Mouse (Mus musculus): ENCODE measurements around the gene Eif5a2. TPM values are rescaled to one million over a fixed set of nuclear protein-coding genes. Genes with fewer than 3 reads are reported as not detected.
A peak's percentile ranks its signal among the peaks of the same experiment; 100 is the strongest.

Eif5a2 gene
- polyA plus RNA-seq, 1 experiment from 2014 or later: 10.1 TPM

DNA sequence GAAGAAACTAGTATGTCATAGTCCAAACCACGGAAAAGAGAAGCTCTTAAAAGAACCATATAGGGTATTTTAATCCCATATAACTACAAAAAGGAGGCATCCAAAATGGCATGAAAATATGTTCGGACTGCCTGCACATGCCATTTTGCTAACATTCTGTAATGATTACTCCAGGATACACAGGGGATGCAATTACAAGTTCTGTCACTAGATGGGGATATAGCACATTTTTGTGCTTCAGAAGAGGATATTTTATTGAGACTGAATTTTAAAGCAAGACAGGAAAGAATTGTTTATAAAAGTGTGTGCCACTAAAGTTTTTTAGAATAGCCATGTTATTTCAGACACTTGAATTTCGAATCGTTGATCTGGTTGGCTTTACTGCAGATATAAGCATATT, 33.3 kb downstream of the Eif5a2 start:
- Histone ChIP-seq H3K9me3 (replicated peaks) (no peaks in the 10 kb centered on the region), H3K36me3 (no peaks in the 10 kb centered on the region), H3K4me2 (peak overlapping the region; percentile 34), H3K9ac (replicated peaks) (no peak overlapping the region), H3K4me3 (replicated peaks) (no peak overlapping the region), H3K27ac (replicated peaks) (no peak overlapping the region), H3K4me1 (0 out of 2 replicates have a peak, but pooled peaks cover 3% of the 10 kb centered on the region), H3K27me3 (replicated peaks) (no peaks in the 10 kb centered on the region)
- WGBS: 11% methylated on average over 4 of the region's 4 CpGs
- ATAC-seq (ENCODE audit: low FRiP score): no peak

GRCm38 (mm10) chr3:28816010-28816540, 35.0 kb downstream of the Eif5a2 start:
- H3K9me3 ChIP-seq (replicated peaks): no peaks in the 10 kb centered on the region
- WGBS: 88% methylated on average over 4 of the region's 4 CpGs
- H3K36me3 ChIP-seq: no peaks in the 10 kb centered on the region
- 0 out of 2 replicates have a peak, but pooled peaks cover 3% of the 10 kb centered on the region for H3K4me1 ChIP-seq
- H3K4me3 ChIP-seq (replicated peaks): no peak overlapping the region
- ATAC-seq (ENCODE audit: low FRiP score): no peak
- H3K27me3 ChIP-seq (replicated peaks): no peaks in the 10 kb centered on the region
- H3K4me2 ChIP-seq: no peak overlapping the region
- no peak overlapping the region for H3K27ac ChIP-seq (replicated peaks)
- H3K9ac ChIP-seq (replicated peaks): no peak overlapping the region

DNA sequence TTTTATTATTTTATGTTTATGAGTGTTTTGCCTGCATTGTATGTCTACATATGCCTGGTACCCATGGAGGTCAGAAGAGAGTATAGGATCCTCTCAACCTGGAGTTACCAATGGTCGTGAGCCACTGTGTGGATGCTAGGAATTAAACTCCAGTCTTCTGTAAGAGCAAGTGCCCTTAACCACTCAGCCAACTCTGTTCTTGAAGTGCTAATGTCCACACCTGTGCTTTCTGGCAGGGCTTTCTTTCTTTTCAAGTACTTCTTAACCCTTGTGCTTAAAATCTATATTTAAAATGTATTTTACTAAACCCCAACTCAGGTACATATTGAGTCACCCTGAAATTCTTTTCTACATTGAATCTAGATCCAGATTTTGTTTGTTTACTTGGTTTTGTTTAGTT, 45.2 kb downstream of the Eif5a2 start:
- Histone ChIP-seq H3K4me1 (no peaks in the 10 kb centered on the region), H3K9ac (replicated peaks) (no peak overlapping the region), H3K9me3 (replicated peaks) (no peaks in the 10 kb centered on the region), H3K36me3 (no peaks in the 10 kb centered on the region), H3K4me2 (no peak overlapping the region), H3K27ac (replicated peaks) (no peak overlapping the region), H3K27me3 (replicated peaks) (no peaks in the 10 kb centered on the region), H3K4me3 (replicated peaks) (no peak overlapping the region)
- ATAC-seq (ENCODE audit: low FRiP score): no peak
- WGBS: 100% methylated on average over 1 of the region's 1 CpGs

DNA sequence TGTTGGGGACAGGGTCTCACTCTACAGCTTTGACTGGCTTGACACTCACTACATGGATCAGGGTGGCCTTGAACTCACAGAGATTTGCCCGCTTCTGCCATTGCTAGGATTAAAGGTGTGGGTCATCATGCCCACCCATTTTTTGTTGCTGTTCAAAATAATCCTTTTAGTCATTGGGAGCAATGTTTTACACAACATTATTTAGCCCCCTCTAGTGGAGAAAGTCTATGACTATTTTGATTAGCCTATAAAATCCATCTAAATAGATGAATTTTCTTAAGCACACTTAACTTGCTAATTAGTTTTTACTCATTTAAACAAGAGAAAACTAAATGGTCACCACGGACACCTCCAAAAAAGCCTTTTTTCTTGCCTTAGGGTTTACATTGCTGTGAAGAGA, 46.5 kb downstream of the Eif5a2 start:
- WGBS: 87% methylated on average over 2 of the region's 2 CpGs
- no peaks in the 10 kb centered on the region for H3K27me3 ChIP-seq (replicated peaks)
- no peak overlapping the region for H3K9ac ChIP-seq (replicated peaks)
- no peaks in the 10 kb centered on the region for H3K9me3 ChIP-seq (replicated peaks)
- ATAC-seq (ENCODE audit: low FRiP score): no peak
- H3K4me1 ChIP-seq: no peaks in the 10 kb centered on the region
- no peak overlapping the region for H3K4me3 ChIP-seq (replicated peaks)
- H3K27ac ChIP-seq (replicated peaks): no peak overlapping the region
- H3K4me2 ChIP-seq: no peak overlapping the region
- no peaks in the 10 kb centered on the region for H3K36me3 ChIP-seq

GRCm38 (mm10) chr3:28829454-28829853, 48.4 kb downstream of the Eif5a2 start:
- H3K9me3 ChIP-seq (replicated peaks): no peaks in the 10 kb centered on the region
- no peak overlapping the region for H3K4me3 ChIP-seq (replicated peaks)
- H3K4me1 ChIP-seq: no peaks in the 10 kb centered on the region
- ATAC-seq (ENCODE audit: low FRiP score): no peak
- no peak overlapping the region for H3K9ac ChIP-seq (replicated peaks)
- no peaks in the 10 kb centered on the region for H3K36me3 ChIP-seq
- H3K27me3 ChIP-seq (replicated peaks): no peaks in the 10 kb centered on the region
- no peak overlapping the region for H3K27ac ChIP-seq (replicated peaks)
- 91% methylated on average over 2 of the region's 2 CpGs for WGBS
- no peak overlapping the region for H3K4me2 ChIP-seq

DNA sequence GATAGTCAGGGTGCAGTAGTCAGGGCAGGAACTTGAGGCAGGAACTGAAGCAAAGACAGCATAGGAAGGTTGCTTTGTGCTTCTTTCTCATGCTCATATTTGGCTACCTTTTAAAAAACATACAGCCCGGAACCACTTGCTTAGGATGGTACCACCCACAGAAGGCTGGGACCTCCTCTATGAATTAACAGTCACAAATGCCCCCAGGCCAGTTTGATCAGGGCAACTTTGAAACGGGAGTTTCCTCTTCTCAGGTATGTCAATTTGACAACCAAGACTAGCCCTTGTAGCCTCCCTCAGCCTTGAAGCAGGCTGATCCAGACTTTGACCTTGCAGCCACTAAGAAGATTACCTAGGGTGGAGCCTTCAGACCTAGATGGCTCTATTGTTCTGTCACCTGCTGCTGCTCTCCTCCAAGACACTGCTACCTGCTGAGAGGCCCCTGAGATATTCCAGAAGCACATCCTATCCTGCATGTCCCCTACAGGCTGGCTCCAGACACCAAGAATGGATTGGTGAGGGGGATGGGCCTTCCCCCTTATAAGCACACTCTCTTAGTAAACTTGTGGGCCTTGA, 55.8 kb downstream of the Eif5a2 start:
- H3K4me2 ChIP-seq: no peak overlapping the region
- ATAC-seq (ENCODE audit: low FRiP score): no peak
- H3K9me3 ChIP-seq (replicated peaks): no peaks in the 10 kb centered on the region
- no peaks in the 10 kb centered on the region for H3K27me3 ChIP-seq (replicated peaks)
- no peaks in the 10 kb centered on the region for H3K4me1 ChIP-seq
- no peaks in the 10 kb centered on the region for H3K36me3 ChIP-seq
- H3K4me3 ChIP-seq (replicated peaks): no peak overlapping the region
- H3K27ac ChIP-seq (replicated peaks): no peak overlapping the region
- H3K9ac ChIP-seq (replicated peaks): no peak overlapping the region
- 92% methylated on average over 2 of the region's 2 CpGs for WGBS

GRCm38 (mm10) chr3:28841886-28842649, 61.0 kb downstream of the Eif5a2 start:
- ATAC-seq (ENCODE audit: low FRiP score): no peak
- H3K36me3 ChIP-seq: no peaks in the 10 kb centered on the region
- no peak overlapping the region for H3K4me3 ChIP-seq (replicated peaks)
- H3K9ac ChIP-seq (replicated peaks): no peak overlapping the region
- WGBS: 20% methylated on average over 3 of the region's 3 CpGs
- H3K9me3 ChIP-seq (replicated peaks): no peaks in the 10 kb centered on the region
- no peaks in the 10 kb centered on the region for H3K27me3 ChIP-seq (replicated peaks)
- H3K4me1 ChIP-seq: no peaks in the 10 kb centered on the region
- H3K4me2 ChIP-seq: no peak overlapping the region
- no peak overlapping the region for H3K27ac ChIP-seq (replicated peaks)

DNA sequence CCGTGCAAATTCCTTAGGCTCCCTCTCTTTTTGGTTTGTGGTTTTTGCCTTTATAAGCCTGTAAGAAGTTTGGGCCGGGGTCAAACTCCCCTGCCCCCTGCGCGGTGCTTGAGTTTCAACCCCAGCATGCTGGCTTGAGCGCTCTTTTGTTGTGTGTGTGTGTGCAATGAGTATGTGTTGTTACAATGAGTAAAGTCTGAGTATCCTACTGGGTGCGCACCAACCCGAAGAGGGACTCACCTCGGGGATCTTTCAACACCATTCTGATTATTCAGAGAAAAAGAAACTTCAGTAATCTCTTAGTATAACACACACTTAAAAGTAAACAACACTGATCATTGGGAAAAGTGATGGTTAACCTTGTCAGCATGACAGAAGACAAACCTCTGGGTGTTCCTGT, 62.2 kb downstream of the Eif5a2 start:
- H3K4me2 ChIP-seq: no peak overlapping the region
- H3K4me1 ChIP-seq: no peaks in the 10 kb centered on the region
- WGBS: 23% methylated on average over 8 of the region's 8 CpGs
- H3K4me3 ChIP-seq (replicated peaks): no peak overlapping the region
- H3K9ac ChIP-seq (replicated peaks): no peak overlapping the region
- H3K27ac ChIP-seq (replicated peaks): no peak overlapping the region
- ATAC-seq (ENCODE audit: low FRiP score): no peak
- no peaks in the 10 kb centered on the region for H3K9me3 ChIP-seq (replicated peaks)
- H3K36me3 ChIP-seq: no peaks in the 10 kb centered on the region
- H3K27me3 ChIP-seq (replicated peaks): no peaks in the 10 kb centered on the region

- Histone ChIP-seq H3K9me3 (replicated peaks) (no peaks in the 10 kb centered on the region), H3K36me3 (no peaks in the 10 kb centered on the region), H3K4me2 (no peak overlapping the region), H3K9ac (replicated peaks) (no peak overlapping the region), H3K27ac (replicated peaks) (no peak overlapping the region), H3K4me3 (replicated peaks) (no peak overlapping the region), H3K27me3 (replicated peaks) (no peaks in the 10 kb centered on the region), H3K4me1 (no peaks in the 10 kb centered on the region)
- no peak for ATAC-seq (ENCODE audit: low FRiP score)
These were observed 66.0 kb downstream of the Eif5a2 start for GRCm38 (mm10) chr3:28847115-28847514.

Other genes with a start within 250 kb of the Eif5a2 start
- gene Slc2a2, start 83.4 kb upstream of the Eif5a2 start, polyA plus RNA-seq (2015; fragmentation: Nextera tagmentation; extraction: Ambion mirVana): 0.10 and 0.11 TPM in 2 replicates
- 252 and 266 TPM in 2 replicates for gene Rpl22l1, start 24.2 kb downstream of the Eif5a2 start, polyA plus RNA-seq (2015; fragmentation: Nextera tagmentation; extraction: Ambion mirVana)
- gene Gm1527, start 111.3 kb downstream of the Eif5a2 start, polyA plus RNA-seq (2015; fragmentation: Nextera tagmentation; extraction: Ambion mirVana): not detected in 2 replicates

Measured in neural tube, embryonic 15.5 days (tissue).